Mouse (Mus musculus): ENCODE measurements around the gene Csrnp3.

- no peak for TF ChIP-seq CTCF (IDR thresholded peaks at IDR 0.05; ENCODE audit: extremely low read depth, insufficient read depth, insufficient read length, insufficient replicate concordance)
- TF ChIP-seq POLR2A (IDR thresholded peaks at IDR 0.05; ENCODE audit: low read depth, low read length): no peak
These were observed 11.2 kb downstream of the Csrnp3 start for GRCm38 (mm10) chr2:65856791-65857190.

Data from spleen, adult 2 months (tissue).